Mouse (Mus musculus): ENCODE measurements around the gene Guca2b.

DNA sequence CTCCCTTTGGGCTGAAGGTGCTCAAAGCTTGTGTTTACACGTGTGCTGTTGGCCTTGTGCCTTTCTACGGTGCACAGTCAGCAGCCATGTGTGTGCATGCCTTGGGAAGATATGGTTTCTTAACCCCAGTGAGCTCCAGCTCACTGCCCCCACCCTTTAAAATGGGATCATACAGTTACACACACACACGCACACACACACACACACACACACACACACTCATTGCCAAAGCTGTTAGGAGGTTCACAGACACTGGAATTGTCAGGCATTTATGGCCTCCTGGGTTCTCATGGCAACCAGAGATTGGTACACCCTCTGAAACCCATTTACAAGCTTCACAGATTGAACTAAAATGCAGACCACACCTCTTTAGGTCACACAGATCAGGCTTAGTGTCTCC lies 24.8 kb downstream of the Guca2b start:
- TF ChIP-seq GATA1 (IDR thresholded peaks at IDR 0.05; ENCODE audit: low read length) (no peak), TAL1 (IDR thresholded peaks at IDR 0.05; ENCODE audit: low read length) (no peak)

All from erythroblast, embryonic 14.5 days (primary cell).